Mouse (Mus musculus) adrenal gland, postnatal 10 days (tissue): ENCODE measurements around the gene Ubash3a. TPM values are rescaled to one million over a fixed set of nuclear protein-coding genes. Genes with fewer than 3 reads are reported as not detected.

Experiments
- DNase-seq: peaks from one replicate; pipeline ENCODE4 v3.0.0; 2021; ENCODE audit warnings: mixed read lengths
- long read RNA-seq, 2 experiments: library from polyadenylated mRNA; stranded (forward); transcript quantifications; one replicate each; pipeline ENCODE4 v2.0.0; 2021
- total RNA-seq, 2 experiments: library from RNA; stranded (reverse); gene quantifications; 2 replicates each; pipeline ENCODE4 v1.2.3; 2021

Ubash3a gene
- 1 to 10 TPM in 1 of 2 experiments, under 1 TPM in 1; 0.69 to 1.3 TPM for total RNA-seq
- long read RNA-seq, experiment 1 = 0 reads
- long read RNA-seq, experiment 2 = 0 reads

- DNase-seq = no peak
These were observed at the start of gene Ubash3a for GRCm38 (mm10) chr17:31207771-31208334. Ubash3a (plus strand) TSS chr17:31207873.

- no peak for DNase-seq
These were observed 49.8 kb upstream of the Ubash3a start for GRCm38 (mm10) chr17:31157921-31158320.

- DNase-seq = no peak
These were observed 47.4 kb upstream of the Ubash3a start for GRCm38 (mm10) chr17:31160291-31160690.

- no peak for DNase-seq
These were observed 45.1 kb upstream of the Ubash3a start for GRCm38 (mm10) chr17:31162607-31163006.

DNA sequence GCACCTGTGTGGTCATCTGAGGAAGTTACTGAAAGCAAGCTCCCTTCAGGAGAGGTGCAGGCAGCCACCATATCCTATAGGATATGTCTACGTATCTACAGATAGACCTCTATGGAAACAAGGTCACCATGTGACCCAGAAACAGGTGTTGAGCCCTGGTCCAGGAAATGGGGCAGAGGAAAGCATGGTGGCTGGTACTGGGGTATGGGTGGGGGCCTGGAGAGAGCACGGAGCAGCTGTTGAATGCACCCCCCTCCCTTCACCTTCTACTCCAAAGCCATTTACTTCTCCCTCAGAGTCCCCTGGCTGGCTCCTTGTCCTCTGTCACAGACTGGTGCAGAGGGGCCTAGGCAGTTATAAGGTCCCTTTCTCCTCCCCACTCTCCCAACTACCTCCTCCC lies 43.9 kb upstream of the Ubash3a start:
- DNase-seq = no peak

GRCm38 (mm10) chr17:31165127-31165526 lies 42.5 kb upstream of the Ubash3a start, which contains the start of gene Tff1:
Tff1 (minus strand) TSS chr17:31165277.
- DNase-seq = no peak

DNA sequence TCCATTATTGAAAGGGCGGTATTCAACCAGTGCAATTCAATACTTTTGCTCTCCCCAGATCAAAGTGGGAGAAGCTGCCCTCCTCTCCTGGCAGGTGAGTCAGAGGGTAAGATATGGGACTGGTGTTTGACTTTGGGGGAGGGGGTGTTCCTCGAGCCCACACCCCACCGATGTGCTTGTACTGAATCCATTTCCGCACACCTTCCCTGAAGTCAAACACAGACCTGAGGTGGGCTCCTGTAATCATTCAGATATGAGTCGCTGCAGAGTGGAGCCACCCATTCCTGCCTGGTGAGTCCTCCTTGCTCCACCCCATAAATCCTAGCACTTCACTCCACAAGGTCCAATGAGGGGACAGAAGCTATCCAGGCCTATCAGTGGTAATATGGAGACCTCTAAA lies 37.9 kb upstream of the Ubash3a start:
- DNase-seq = no peak

DNA sequence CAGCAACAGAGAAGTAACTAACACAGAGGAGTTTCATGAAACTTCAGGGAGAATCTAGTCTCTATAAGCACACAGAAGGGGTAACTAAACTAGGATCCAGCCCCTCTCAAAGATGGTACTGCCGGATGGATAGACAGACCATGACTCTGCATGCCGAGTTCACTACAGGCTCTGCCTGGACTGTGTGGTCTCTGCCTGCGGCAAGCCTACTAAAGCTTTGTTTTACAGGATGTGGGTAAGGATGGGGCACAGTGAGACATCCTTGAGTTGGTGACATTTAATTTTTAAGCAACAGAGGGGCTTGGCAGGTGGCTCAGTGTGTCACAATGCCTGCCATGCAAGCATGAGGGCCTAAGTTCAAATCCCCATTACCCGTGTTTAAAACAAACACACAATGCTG lies 31.4 kb upstream of the Ubash3a start:
- no peak for DNase-seq

DNA sequence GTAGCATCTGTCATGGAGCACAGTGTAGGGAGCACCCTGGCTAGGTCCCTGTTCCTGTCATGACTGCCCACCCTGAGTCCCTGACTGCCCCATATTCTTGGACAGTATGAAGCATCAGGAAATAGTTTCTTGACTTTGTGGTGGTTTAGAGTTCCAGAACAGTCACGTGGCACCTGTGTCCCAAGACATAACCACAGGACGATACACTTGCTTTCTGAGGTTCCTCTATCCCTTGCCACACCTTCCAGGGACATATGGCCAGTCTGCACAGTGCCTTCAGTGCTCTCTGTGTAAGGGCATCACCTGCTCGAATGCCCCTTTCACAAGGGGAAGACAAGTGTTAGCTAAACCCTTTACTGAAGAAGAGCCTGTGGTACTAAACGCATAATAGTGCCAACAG lies 26.2 kb upstream of the Ubash3a start:
- no peak for DNase-seq

DNA sequence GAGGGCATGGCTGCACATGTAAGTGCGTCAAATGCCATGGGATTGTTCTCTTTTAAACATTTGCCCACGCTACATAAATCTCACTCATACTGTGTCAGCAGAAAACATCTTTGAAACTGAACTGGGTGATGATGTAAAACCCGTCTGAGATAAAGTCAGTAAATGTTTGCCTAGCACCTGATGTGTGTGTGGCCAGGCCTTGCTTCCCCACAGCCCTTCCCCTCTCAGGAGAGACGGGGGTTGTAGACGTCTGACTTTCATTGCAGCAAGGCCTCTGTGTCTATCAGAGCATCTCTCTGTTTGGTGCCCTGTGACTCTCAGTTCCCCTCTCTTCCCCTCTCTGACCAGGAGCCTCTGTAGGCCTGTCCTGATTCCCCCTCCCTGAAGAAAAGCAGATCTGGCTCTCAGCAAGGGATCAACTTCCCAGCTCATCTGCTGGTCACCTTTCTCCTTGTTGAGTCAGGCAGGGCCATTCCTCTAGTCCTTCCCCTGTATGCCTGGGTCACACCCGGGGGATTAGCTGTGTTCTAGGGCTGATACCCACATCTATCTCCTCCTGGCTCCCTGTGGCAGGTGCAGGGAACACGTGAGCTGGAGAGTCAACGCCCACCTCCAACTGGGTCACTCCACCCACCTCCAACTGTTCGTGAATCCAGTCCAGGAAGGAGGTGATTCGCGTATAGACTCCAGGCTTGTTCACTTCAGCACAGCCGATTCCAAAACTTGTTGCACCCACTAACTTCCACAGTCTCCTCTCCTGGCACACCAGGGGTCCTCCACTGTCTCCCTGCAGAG lies 24.3 kb upstream of the Ubash3a start:
- no peak for DNase-seq

- no peak for DNase-seq
These were observed 23.2 kb upstream of the Ubash3a start for GRCm38 (mm10) chr17:31184269-31184990.

- peak; percentile 79 for DNase-seq
These were observed 20.3 kb upstream of the Ubash3a start for GRCm38 (mm10) chr17:31187370-31187769.

DNA sequence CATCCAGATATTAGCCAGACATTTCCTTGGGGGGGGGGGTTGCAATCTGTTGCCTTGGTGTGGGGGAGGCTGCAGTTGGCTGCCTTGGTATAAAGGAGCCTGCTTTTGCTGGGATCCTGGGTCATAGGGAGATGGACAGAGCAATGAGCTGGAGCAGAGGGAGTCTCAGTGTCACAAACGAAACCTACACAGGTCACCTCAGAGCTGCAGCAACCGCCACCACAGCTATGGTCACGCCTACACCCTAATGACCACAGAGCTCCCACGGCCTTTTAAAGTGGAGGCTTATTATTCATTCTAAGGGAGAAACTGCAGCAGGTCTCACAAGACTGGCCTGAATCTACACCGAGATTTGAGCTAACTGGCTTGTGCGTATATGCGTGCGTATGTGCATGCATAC lies 15.8 kb upstream of the Ubash3a start:
- no peak for DNase-seq

DNA sequence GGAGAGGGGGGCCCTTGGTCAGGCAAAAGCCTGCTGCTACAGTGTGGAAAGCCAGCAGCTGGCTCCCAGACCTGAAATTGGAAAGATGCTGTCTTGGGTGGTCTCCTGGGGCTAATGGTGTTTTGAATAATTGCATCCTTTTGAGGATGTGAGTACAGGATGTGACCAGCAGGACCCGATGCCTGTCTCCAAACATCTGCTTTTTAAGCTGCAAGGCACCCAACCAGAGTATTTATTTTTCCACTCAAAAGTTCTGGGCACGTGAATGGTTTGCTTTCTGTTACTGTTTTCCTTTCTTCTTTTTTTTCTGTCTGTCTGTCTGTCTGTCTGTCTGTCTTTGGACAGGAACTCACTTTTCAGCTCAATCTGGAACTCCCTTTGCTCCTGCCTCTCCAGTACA lies 15.0 kb upstream of the Ubash3a start:
- DNase-seq = no peak

DNA sequence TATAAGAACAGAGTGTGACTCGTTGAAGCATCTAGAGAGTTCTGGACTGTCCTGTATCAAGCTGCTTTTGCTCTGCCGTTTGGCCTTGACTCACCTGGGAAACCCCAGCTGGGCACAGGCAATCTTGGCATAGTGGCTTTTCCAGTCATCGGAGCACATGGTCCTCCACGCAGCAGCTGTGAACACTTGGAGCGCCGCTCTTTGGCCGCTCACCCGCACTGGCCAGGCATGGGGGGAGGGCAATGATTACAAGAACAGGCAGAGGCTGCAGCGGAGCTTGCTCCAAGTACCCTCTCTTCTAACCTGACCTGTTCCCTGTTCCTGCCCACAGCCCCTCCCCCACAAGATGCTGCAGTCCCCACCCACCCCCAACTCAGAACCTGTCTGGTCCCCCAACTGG lies 14.3 kb upstream of the Ubash3a start:
- no peak for DNase-seq

DNA sequence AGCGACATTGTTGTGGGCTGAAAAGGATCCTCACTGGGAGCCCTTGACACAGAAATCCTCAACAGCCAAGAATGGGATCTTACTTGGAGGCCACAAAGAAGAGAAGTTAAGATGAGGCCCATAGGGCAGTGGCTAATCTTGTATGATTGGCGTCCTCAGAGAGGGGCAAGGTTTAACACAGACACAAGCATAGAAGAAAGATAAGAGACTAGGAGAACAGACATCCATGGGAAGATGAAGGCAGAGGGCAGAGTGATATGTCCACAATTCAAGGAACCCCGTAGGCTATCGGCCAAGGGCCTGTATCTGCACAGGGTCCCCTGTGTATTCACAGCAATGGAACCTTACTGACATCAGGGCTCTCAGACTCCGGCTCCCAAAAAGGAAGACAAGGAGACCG lies 12.5 kb upstream of the Ubash3a start:
- DNase-seq = no peak

GRCm38 (mm10) chr17:31196283-31196682 lies 11.4 kb upstream of the Ubash3a start:
- no peak for DNase-seq

DNA sequence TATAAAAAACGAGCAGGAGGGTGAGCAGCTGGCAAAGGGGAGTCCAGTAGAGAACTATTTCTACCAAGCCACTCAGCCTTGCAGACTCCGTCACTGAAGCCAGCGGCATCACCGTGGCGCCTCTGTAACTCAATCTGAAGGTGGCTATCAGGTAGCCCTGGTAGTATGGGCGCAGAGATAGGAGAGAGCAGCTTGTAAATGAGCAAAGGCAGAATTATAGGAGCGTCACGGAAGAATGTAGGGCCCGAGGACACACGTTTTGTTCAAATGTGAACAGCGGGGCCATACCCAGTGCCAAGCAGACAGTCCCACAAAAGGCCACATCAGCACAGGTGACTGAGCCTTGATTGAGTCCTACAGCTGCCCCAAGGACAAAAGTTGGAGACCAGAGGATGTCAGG lies 8.8 kb upstream of the Ubash3a start, which contains the start of gene Tmprss3:
Tmprss3 (minus strand) TSS at position 101 of the 400 bp plus-strand sequence.
- DNase-seq = no peak

GRCm38 (mm10) chr17:31208654-31209053 lies 981 bp downstream of the Ubash3a start:
- no peak for DNase-seq

GRCm38 (mm10) chr17:31209376-31209930 lies 1.8 kb downstream of the Ubash3a start:
- DNase-seq = no peak

GRCm38 (mm10) chr17:31210299-31210698 lies 2.6 kb downstream of the Ubash3a start:
- no peak for DNase-seq

DNA sequence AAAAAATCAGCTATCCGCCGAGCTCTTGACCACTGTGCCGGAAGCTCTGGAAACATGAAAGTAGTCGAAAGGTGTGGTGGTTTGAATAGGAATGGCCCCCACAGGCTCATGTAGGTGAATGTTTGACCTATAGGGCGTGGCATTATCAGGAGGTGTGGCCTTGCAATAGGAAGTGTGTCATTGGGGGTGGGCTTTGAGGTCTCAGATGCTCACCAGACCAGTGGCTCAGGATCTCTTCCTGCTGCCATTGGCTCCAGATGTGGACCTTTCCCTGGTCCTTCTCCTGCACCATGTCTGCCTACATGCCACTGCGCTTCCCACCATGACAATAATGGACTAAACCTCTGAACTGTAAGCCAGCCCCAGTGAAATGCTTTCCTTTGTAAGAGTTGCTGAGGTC lies 4.2 kb downstream of the Ubash3a start:
- DNase-seq = no peak
